Mouse (Mus musculus) lung, embryonic 14.5 days (tissue): ENCODE results near the gene Ctse. TPM values are rescaled to one million over a fixed set of nuclear protein-coding genes. Genes with fewer than 3 reads are reported as not detected.

Experiments used
- ATAC-seq: fragments of 200-750 bp; cut with Nextera tagmentation; 2 replicates; pipeline ENCODE4 v1.8.0; 2017; ENCODE audit warnings: mild to moderate bottlenecking, moderate TSS enrichment, moderate library complexity; ENCODE audit not compliant: insufficient read depth
- DNase-seq: peaks from one replicate; pipeline ENCODE4 v3.0.0-alpha.2; 2015
- H3K27ac ChIP-seq: fragments of 300-500 bp; sonication (generic); 2 replicates; pipeline ENCODE4 v1.5.1; 2014; ENCODE audit warnings: low read depth, mild to moderate bottlenecking, moderate library complexity
- H3K27me3 ChIP-seq: fragments of 300-500 bp; sonication (generic); 2 replicates; pipeline ENCODE4 v1.6.1; 2014; ENCODE audit warnings: low read length, control low read depth; ENCODE audit not compliant: insufficient read depth
- H3K36me3 ChIP-seq: fragments of 300-500 bp; sonication (generic); 2 replicates; pipeline ENCODE4 v1.6.1; 2014; ENCODE audit warnings: control low read depth; ENCODE audit not compliant: insufficient read depth
- H3K4me1 ChIP-seq: fragments of 300-500 bp; sonication (generic); 2 replicates; pipeline ENCODE4 v1.6.1; 2014; ENCODE audit warnings: antibody characterized with exemption, control low read depth; ENCODE audit not compliant: insufficient read depth
- H3K4me2 ChIP-seq: fragments of 300-500 bp; sonication (generic); 2 replicates; pipeline ENCODE4 v1.6.1; 2014; ENCODE audit warnings: mild to moderate bottlenecking
- H3K4me3 ChIP-seq: fragments of 300-500 bp; sonication (generic); 2 replicates; pipeline ENCODE4 v1.5.1; 2014; ENCODE audit warnings: low read depth, low read length
- H3K9ac ChIP-seq: fragments of 300-500 bp; sonication (generic); 2 replicates; pipeline ENCODE4 v1.6.1; 2014
- H3K9me3 ChIP-seq: fragments of 300-500 bp; sonication (generic); 2 replicates; pipeline ENCODE4 v1.6.1; 2016; ENCODE audit warnings: low read depth, low read length, control low read depth
- CTCF ChIP-seq: IDR thresholded peaks from 2 replicates; pipeline ENCODE4 v1.5.1; 2016; ENCODE audit warnings: antibody characterized with exemption, low read depth
- WGBS: fragments of 180-500 bp; shearing (Covaris S2); extraction: QIAGEN DNeasy Blood & Tissue Kit; methylation state at CpG from one replicate; pipeline ENCODE4 v1.1.7; 2014; 5-methylcytosine and 5-hydroxymethylcytosine counted together
- polyA plus RNA-seq: library from polyadenylated mRNA; unstranded; fragments of >200 nt; fragmentation: Nextera tagmentation; extraction: Ambion mirVana; gene quantifications from 2 replicates; pipeline ENCODE4 v1.2.1, GENCODE M21; 2014

Gene Ctse
- polyA plus RNA-seq, 1 experiment from 2014 or later = 0.78 TPM

GRCm38 (mm10) chr1:131657945-131658354, 19.8 kb downstream of the Ctse start:
- Histone ChIP-seq H3K27ac (no peak overlapping the region), H3K27me3 (no peaks in the 10 kb centered on the region), H3K9ac (0 out of 2 replicates have a peak overlapping the region, but pooled peaks have one; percentile 5), H3K4me2 (peak overlapping the region; percentile 43), H3K4me1 (no peaks in the 10 kb centered on the region), H3K36me3 (no peaks in the 10 kb centered on the region), H3K9me3 (no peaks in the 10 kb centered on the region), H3K4me3 (no peak overlapping the region)
- DNase-seq (peak; percentile 98), ATAC-seq (peak; percentile 91)
- WGBS = under 1% methylated on average over 11 of the region's 11 CpGs
- TF ChIP-seq CTCF = peak; percentile 92

- Histone ChIP-seq H3K9ac (no peak overlapping the region), H3K36me3 (no peaks in the 10 kb centered on the region), H3K27me3 (no peaks in the 10 kb centered on the region), H3K4me3 (no peak overlapping the region), H3K4me1 (no peaks in the 10 kb centered on the region; the same call in 1 of the 2 replicates), H3K27ac (no peak overlapping the region), H3K4me2 (no peak overlapping the region), H3K9me3 (no peaks in the 10 kb centered on the region)
- no peak for ATAC-seq
- DNase-seq = no peak
- WGBS = 75% methylated on average over 5 of the region's 5 CpGs
- no peak for TF ChIP-seq CTCF
Observed at GRCm38 (mm10) chr1:131659512-131660085, 21.5 kb downstream of the Ctse start.

GRCm38 (mm10) chr1:131660266-131660665, 22.2 kb downstream of the Ctse start:
- Histone ChIP-seq H3K4me1 (no peaks in the 10 kb centered on the region; the same call in 1 of the 2 replicates), H3K36me3 (no peaks in the 10 kb centered on the region), H3K4me2 (no peak overlapping the region), H3K27me3 (no peaks in the 10 kb centered on the region), H3K9me3 (no peaks in the 10 kb centered on the region), H3K9ac (no peak overlapping the region), H3K4me3 (no peak overlapping the region), H3K27ac (no peak overlapping the region)
- DNase-seq (no peak), ATAC-seq (no peak)
- WGBS = 83% methylated on average over 2 of the region's 2 CpGs
- TF ChIP-seq CTCF = no peak

DNA sequence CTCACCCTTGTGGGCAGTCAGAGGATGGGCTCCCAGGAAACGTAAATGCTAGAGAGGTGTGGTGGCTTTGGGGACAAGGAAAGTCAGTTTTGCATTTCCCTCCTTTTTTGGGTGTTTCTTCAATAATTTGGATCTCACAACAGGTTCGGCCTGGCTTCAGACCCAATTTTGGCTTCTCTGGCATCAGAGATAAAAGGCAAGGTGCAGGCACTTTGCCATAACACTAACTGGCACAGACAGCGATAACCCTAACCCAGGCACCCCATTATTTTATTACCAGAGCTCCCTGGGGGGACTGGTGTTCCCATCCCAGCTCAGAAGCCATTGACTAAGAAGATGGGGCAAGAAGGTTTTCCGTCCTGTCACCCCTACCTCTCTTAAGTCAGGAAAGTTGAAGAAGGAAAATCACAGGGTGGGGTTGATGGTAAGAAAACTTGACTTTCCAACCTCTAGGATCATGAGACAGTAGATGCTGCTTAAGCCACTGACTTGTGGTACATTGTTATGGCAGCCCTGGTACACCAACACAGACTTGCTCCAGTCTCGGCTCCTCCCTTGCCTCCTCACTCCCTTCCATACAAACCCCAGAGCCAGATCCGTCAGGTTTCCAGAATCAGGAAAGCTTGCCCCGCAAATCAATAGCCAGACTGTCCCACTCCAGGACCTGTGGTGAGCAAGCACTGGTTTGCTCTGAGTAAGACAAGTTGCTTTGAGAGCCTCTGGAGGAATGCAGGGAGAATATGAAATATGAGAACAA, 22.8 kb downstream of the Ctse start:
- Histone ChIP-seq H3K9me3 (no peaks in the 10 kb centered on the region), H3K4me2 (no peak overlapping the region), H3K27ac (no peak overlapping the region), H3K9ac (no peak overlapping the region), H3K4me1 (no peaks in the 10 kb centered on the region; the same call in 1 of the 2 replicates), H3K4me3 (no peak overlapping the region), H3K36me3 (no peaks in the 10 kb centered on the region), H3K27me3 (no peaks in the 10 kb centered on the region)
- no peak for TF ChIP-seq CTCF
- no peak for DNase-seq
- no peak for ATAC-seq
- 66% methylated on average over 7 of the region's 7 CpGs for WGBS

DNA sequence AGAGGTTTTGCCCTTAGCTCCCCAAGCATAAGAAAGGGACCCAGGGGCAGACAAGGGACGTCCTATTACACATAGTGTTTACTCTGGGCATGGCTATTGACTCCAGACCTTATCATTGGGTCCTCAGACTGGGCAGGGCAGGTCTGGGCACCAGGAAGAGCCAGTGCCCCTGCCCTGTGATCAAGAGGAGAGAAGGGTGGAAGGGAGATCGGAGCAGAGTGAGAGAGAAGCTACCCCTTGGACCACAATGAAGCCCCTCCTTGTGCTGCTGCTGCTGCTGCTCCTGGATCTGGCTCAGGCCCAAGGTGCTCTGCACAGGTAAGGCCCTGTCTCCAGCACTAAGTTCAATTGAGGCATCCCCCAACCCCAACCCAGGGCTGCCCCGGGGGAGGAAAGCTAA, 23.6 kb downstream of the Ctse start:
- Histone ChIP-seq H3K4me3 (no peak overlapping the region), H3K4me1 (no peaks in the 10 kb centered on the region; the same call in 1 of the 2 replicates), H3K9me3 (no peaks in the 10 kb centered on the region), H3K36me3 (no peaks in the 10 kb centered on the region), H3K4me2 (no peak overlapping the region), H3K9ac (no peak overlapping the region), H3K27ac (no peak overlapping the region), H3K27me3 (no peaks in the 10 kb centered on the region)
- no peak for DNase-seq
- ATAC-seq = no peak
- 53% methylated on average over 3 of the region's 3 CpGs for WGBS
- no peak for TF ChIP-seq CTCF

GRCm38 (mm10) chr1:131663286-131663995, 25.3 kb downstream of the Ctse start:
- Histone ChIP-seq H3K9ac (no peak overlapping the region), H3K36me3 (no peaks in the 10 kb centered on the region), H3K4me1 (no peaks in the 10 kb centered on the region; the same call in 1 of the 2 replicates), H3K27me3 (no peaks in the 10 kb centered on the region), H3K9me3 (no peaks in the 10 kb centered on the region), H3K4me2 (no peak overlapping the region), H3K27ac (no peak overlapping the region), H3K4me3 (no peak overlapping the region)
- ATAC-seq (no peak), DNase-seq (no peak)
- TF ChIP-seq CTCF = no peak
- 66% methylated on average over 9 of the region's 9 CpGs for WGBS

- no peak overlapping the region for H3K4me2 ChIP-seq
- no peak overlapping the region for H3K27ac ChIP-seq
- no peaks in the 10 kb centered on the region; the same call in 1 of the 2 replicates for H3K4me1 ChIP-seq
- no peak overlapping the region for H3K9ac ChIP-seq
- 84% methylated on average over 5 of the region's 5 CpGs for WGBS
- ATAC-seq (no peak), DNase-seq (no peak)
- H3K4me3 ChIP-seq = no peak overlapping the region
- no peaks in the 10 kb centered on the region for H3K9me3 ChIP-seq
- H3K36me3 ChIP-seq = no peaks in the 10 kb centered on the region
- no peak for TF ChIP-seq CTCF
- H3K27me3 ChIP-seq = no peaks in the 10 kb centered on the region
Observed at GRCm38 (mm10) chr1:131664136-131664535, 26.0 kb downstream of the Ctse start.
